Mouse (Mus musculus) urinary bladder, postnatal 14 days (tissue): ENCODE results near the gene Sypl.
"Not testable (repeated sequence)": the region's sequence is repeated elsewhere in the genome, so short reads cannot be mapped to it uniquely, and the experiment has no call there.

Source experiments
- DNase-seq: peaks from one replicate; pipeline ENCODE4 v3.0.0; 2021; ENCODE audit warnings: low spot score

The Sypl gene

GRCm38 (mm10) chr12:32943347-32943746 lies 10.3 kb upstream of the Sypl start:
- DNase-seq = no peak

DNA sequence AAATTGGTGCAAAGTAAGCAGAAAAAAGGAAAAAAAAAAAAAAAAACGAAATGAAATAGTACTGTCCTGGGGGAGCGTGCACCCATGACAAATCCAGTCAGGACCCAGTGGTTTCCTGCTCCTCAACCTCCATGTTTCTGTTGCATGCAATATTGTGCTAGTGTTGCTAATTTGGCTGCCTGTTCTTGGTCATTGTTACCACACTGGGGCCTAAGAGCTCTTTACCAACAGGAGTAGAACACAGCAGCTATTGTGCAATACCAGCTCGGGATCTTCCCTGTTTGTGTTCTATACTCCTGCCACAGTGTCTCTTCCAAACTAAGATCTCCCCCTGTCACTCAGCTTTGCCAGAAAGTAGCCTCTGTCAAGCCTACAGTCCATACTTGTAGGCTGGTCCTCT lies 9.7 kb upstream of the Sypl start:
- DNase-seq = no peak

- no peak for DNase-seq
Measured at GRCm38 (mm10) chr12:32944884-32945454, 8.7 kb upstream of the Sypl start.

DNA sequence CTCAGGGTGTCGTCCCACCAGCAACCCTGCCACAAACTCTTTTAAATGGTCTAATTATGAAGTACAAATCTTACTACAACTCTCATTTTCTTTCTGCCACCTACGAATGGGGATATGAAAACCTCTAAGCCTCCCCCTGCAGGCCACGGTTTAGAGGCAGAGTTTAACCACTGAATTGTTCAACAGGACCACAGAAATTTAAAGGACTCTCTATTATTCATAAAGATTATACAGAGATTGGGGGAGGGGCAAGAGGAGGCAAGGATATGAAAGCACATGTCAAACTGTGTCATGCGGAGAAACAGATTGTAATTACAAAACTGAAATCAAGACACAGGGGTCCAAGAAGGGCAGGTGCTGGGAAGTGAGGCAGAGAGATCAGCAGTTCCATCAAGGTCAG lies 7.3 kb upstream of the Sypl start:
- DNase-seq = no peak

GRCm38 (mm10) chr12:32952416-32952815 lies 1.3 kb upstream of the Sypl start:
- peak; percentile 53 for DNase-seq

DNA sequence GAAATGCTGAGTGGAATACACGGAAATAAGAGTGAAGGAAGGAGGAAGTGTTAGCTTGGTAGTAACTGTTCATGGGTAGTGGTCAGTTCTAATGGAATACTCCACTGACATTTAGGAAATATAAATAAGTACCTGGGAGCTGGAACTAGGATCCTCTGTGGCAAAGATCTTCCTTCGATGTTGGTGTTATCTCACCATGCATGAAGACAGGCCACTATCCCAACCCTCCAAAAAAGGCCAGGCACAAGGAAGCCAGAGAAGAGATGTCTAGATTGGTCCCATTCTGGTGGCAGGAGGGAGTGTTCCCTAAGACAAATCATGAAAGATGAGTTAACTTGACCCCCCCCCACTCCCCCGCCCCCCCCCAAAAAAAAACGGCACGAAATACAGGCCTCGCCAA lies 625 bp upstream of the Sypl start:
- no peak for DNase-seq

DNA sequence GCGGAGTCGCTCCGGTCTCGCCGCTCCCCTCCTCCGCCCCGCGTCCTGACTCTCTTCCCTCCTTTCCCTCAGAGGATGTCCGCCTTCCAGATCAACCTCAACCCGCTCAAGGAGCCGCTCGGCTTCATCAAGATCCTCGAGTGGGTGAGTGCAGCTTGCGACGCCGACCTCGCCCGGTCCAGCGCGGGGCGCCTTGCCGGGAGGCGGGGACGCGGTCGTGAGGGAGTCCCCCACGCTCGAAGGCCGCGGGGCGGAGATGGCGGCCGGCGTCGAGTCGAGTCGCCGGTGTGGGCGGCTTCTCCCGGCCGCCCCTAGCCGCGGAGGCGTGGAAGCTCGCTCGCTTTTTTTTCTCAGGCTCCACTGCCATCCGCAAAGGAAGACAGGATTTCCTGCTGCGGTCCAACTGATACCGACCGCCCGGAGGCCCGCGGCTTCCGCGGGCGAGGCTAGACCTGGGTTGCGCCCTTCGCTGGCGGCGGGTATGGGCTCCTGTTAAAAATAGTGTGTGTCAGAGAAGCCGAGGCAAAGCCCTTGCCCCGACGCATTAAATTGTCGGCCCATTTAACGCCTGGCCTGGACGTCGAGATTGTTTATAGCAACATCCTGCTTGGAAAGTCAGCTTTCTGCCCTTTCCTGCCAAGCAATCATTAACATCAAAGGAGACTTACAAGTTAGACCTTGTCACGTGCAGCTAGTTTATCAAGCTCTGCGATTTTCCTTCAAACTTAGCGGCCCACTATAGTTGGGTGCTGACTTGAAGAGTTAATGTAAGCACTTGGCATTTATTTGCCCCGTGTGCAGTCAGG lies 728 bp downstream of the Sypl start:
- DNase-seq = no peak

GRCm38 (mm10) chr12:32955037-32955436 lies 1.3 kb downstream of the Sypl start:
- no peak for DNase-seq

DNA sequence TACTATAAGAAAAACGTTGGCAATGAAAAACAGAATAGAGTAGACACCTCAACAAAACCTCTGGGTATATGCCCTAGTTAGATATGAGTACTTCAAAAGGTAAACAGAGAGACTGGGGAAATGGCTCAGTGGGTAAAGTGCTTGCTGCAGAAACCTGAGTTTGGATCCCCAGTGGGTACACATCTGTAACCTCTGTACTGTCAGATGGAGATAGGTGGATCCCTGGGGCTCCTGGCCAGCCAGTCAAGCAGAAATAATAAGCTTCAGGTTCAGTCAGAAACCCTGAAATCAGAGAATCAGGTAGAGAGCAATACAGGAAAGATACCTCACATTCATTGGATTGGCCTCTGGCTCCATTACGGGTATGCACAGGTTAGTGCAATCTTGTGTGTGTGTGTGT lies 3.5 kb downstream of the Sypl start:
- DNase-seq = no peak

DNA sequence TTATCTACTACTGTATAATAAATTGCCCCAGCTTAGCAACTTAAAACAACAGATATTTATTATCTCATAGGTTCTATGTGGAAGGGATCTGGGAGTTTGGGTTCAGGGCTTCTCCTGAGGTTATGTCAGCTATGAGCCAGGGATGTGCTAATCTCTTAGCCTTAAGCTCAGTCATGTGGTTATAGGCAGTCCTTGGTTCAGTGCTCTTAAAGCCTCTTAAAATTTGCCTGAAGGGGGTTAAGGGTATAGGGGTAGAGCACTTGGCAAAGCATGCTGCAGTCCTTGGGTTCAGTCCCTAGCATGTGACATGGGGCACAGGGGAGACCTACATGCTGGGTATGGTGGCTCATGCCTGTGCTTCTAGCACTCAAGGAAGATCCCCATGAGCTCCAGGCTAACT lies 8.4 kb downstream of the Sypl start:
- DNase-seq = no peak

- DNase-seq = no peak
Measured at GRCm38 (mm10) chr12:32963858-32964257, 10.2 kb downstream of the Sypl start.

DNA sequence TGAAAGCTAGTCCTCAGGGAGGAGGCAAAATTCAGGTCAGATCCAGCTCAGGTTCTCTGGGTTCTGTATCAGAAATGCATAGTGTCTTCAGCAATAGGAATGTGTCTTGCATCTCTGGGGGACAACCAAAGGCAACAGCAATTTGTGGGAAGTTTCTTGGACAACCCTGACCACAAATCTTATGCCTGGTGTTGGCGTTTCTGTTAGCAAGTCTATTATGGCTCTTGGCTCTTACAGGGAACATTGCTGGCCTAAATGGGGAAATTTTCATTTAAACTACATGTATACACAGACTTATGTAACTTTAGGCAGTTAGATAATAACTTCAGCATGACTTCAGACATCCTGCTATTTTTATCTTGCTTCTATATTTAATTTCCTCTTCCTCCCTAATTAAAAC lies 18.6 kb downstream of the Sypl start:
- DNase-seq = no peak

- no peak for DNase-seq
Measured at GRCm38 (mm10) chr12:32974893-32975292, 21.2 kb downstream of the Sypl start.

DNA sequence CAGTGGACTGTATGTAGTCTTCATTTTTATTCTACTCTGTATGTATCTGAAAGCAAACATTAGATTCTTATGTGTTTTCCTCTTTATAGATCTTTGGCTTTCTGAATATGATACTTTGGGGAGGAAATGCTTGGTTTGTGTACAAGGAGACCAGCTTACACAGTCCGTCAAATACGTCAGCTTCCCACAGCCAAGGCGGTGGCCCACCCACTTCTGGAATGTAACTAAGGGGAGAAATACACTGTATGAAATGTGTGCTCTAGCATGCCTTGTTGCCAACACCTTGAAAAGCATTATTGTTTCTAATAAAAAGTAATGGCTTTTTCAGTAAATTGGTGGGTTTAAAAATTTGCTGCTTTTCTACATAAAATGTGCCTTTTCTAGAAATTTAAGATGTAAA lies 21.8 kb downstream of the Sypl start:
- no peak for DNase-seq

- DNase-seq = no peak
Measured at GRCm38 (mm10) chr12:32982631-32983030, 28.9 kb downstream of the Sypl start.

DNA sequence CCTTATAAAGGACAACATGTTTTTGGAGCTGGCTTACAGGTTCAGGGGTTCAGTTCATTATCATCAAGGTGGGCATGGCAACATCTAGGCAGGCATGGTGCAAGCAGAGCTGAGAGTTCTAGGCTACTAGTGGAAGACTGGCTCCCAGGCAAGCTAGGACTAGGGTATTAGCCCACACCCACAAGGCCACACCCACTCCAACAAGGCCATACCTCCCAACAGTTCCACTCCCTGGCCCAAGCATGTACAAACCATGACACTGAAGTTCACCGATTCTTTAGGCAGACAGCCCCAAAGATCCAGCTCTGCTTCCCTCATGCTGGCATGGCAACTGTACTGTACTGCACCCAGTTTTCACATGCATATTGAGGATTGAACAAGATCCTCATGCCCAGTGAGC lies 29.4 kb downstream of the Sypl start:
- DNase-seq = no peak

DNA sequence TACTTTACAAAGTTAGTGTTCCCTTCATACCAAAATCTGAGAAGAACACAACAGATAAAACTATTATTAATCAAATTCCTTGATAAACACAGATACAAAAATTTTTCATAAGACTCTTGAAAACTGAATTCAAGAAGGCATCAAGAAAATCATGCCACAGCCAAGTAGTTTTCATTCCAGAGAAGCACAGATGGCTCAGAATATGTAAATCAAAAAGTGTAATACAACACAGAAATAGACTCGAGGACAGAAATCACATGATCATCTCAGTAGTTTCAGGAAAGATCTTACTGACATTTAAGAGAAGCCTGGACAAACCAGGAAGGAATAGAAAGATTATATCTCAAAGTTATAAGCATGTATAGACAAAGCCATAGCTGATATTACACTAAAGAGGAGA lies 32.6 kb downstream of the Sypl start:
- DNase-seq = no peak

GRCm38 (mm10) chr12:32989731-32990130 lies 36.0 kb downstream of the Sypl start:
- DNase-seq = peak; percentile 34

GRCm38 (mm10) chr12:32994081-32994480 lies 40.4 kb downstream of the Sypl start:
- DNase-seq = no peak

DNA sequence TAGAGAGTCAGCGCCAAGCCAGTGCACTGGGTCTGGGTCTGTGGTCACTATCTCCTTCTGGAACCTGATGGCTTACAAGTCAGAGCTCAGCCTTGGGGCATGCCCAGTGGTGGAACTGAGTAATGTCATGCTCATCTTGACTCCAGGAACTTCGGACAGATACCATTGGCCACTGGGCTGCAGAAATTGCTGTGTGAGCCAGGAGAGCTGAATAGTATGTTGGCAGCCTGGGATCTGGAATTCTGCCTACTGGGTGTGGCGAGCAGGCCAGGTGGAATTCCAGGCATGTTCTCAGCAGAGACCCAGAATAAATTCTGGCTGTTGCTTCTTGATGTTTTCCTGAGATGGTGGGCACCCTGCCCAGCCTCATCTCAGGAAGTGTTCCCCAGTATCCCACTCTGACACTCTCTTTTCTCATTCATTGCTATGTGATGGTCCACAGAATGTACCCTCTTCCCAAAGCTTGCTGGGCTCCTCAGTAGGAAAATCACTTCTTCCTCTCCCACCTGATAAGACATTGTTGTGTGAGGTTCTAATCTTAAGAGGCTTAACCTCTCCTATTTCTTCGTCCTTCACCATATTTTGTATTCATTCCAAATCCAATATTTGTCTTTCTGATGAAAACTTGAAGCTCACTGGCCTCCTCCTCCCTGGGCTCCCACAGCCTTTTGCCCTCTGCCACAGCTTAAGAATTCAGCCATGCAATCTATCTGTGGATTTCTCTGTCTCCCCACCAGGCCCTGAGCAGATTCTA lies 41.6 kb downstream of the Sypl start:
- DNase-seq = peak; percentile 26

DNA sequence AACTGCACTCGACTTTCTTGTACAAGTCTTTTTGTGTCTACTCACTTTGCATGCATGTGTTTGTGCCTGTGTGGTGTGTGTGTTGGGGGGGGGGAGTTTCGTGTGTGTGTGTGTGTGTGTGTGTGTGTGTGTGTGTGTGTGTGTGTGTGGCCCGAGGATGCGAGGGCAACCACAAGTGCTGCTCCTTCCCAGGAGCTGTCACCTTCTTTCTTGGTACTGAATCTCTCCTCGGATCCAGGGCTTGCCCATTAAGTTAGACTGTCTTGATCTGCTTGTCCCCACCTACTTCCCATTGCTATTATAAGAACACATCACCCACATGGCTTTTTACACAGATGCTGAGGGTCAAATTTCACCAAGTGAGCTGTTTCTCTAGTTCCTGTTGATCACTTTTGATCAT lies 45.1 kb downstream of the Sypl start:
- no peak for DNase-seq

DNA sequence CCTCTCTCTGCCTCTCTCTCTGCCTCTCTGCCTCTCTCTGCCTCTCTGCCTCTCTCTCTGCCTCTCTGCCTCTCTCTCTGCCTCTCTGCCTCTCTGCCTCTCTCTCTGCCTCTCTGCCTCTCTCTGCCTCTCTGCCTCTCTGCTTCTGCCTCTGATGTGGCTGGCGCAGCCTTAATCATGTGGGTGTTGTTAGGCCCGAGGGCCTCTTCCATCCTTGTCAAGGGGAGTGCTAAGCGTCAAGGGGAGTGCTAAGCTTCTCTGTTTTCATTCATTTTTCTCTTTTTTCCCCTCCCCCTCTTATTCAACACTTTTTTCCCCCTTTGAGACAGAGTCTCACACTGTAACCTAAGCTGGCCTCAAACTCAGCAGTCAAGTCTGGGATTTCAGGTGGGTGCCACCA lies 46.1 kb downstream of the Sypl start:
- DNase-seq = not testable (repeated sequence)

GRCm38 (mm10) chr12:33000402-33000801 lies 46.7 kb downstream of the Sypl start:
- DNase-seq = no peak
